Mouse (Mus musculus) embryonic facial prominence, embryonic 11.5 days (tissue): ENCODE results near the gene Rnpep. TPM values are rescaled to one million over a fixed set of nuclear protein-coding genes. Genes with fewer than 3 reads are reported as not detected.

Experiments used
- ATAC-seq: fragments of 200-750 bp; cut with Nextera tagmentation; replicated peaks from 2 replicates; pipeline ENCODE4 v1.8.0; 2017; ENCODE audit warnings: low read depth; ENCODE audit not compliant: insufficient number of reproducible peaks, low FRiP score, low TSS enrichment
- DNase-seq: peaks from one replicate; pipeline ENCODE4 v3.0.0-alpha.2; 2015; ENCODE audit warnings: low spot score
- H3K27ac ChIP-seq: fragments of 300-500 bp; sonication (generic); replicated peaks from 2 replicates; pipeline ENCODE4 v1.5.1; 2014; ENCODE audit warnings: mild to moderate bottlenecking, low read depth, low read length, control low read depth
- H3K27me3 ChIP-seq: fragments of 300-500 bp; sonication (generic); 2 replicates; pipeline ENCODE4 v1.6.1; 2014; ENCODE audit warnings: mild to moderate bottlenecking, low read length, moderate library complexity, mixed read lengths; ENCODE audit not compliant: control insufficient read depth, insufficient read depth
- H3K36me3 ChIP-seq: fragments of 300-500 bp; sonication (generic); replicated peaks from 2 replicates; pipeline ENCODE4 v1.6.1; 2014; ENCODE audit warnings: low read depth, mild to moderate bottlenecking, low read length, moderate library complexity, mixed read lengths; ENCODE audit not compliant: control insufficient read depth, insufficient read depth
- H3K4me1 ChIP-seq: fragments of 300-500 bp; sonication (generic); 2 replicates; pipeline ENCODE4 v1.6.1; 2014; ENCODE audit warnings: low read length, mixed read lengths; ENCODE audit not compliant: control insufficient read depth, insufficient read depth
- H3K4me2 ChIP-seq: fragments of 300-500 bp; sonication (generic); 2 replicates; pipeline ENCODE4 v1.6.1; 2014; ENCODE audit warnings: low read depth, mild to moderate bottlenecking, control low read depth, low read length, moderate library complexity
- H3K4me3 ChIP-seq: fragments of 300-500 bp; sonication (generic); 2 replicates; pipeline ENCODE4 v1.5.1; 2014; ENCODE audit warnings: low read depth, low read length, control low read depth
- H3K9ac ChIP-seq: fragments of 300-500 bp; sonication (generic); replicated peaks from 2 replicates; pipeline ENCODE4 v1.6.1; 2014; ENCODE audit warnings: mild to moderate bottlenecking, control low read depth, low read length
- H3K9me3 ChIP-seq: fragments of 300-500 bp; sonication (generic); replicated peaks from 2 replicates; pipeline ENCODE4 v1.6.1; 2016; ENCODE audit warnings: mild to moderate bottlenecking, low read length, inconsistent platforms, mixed read lengths; ENCODE audit not compliant: control insufficient read depth
- WGBS: fragments of 180-500 bp; shearing (Covaris S2); extraction: QIAGEN DNeasy Blood & Tissue Kit; methylation state at CpG from one replicate; pipeline ENCODE4 v1.1.7; 2014; 5-methylcytosine and 5-hydroxymethylcytosine counted together
- polyA plus RNA-seq: library from polyadenylated mRNA; unstranded; fragments of >200 nt; fragmentation: Nextera tagmentation; extraction: Ambion mirVana; gene quantifications from 2 replicates; pipeline ENCODE4 v1.2.1, GENCODE M21; 2014

Rnpep gene
- polyA plus RNA-seq, 1 experiment from 2014 or later, result 94.1 TPM

- Histone ChIP-seq H3K4me3 (no peak overlapping the region), H3K4me2 (no peak overlapping the region), H3K27me3 (no peaks in the 10 kb centered on the region), H3K36me3 (no peaks in the 10 kb centered on the region), H3K9ac (no peak overlapping the region), H3K27ac (no peak overlapping the region), H3K9me3 (no peaks in the 10 kb centered on the region), H3K4me1 (no peaks in the 10 kb centered on the region; the same call in 1 of the 2 replicates)
- DNase-seq, result no peak
- 85% methylated on average over 9 of the region's 9 CpGs for whole genome bisulfite sequencing
- no peak for ATAC-seq
Measured at GRCm38 (mm10) chr1:135213772-135214640, 69.9 kb downstream of the Rnpep start.

Other genes with a start within 250 kb of the Rnpep start
- gene Lgr6, start 178.8 kb downstream of the Rnpep start, polyA plus RNA-seq, result 0.77 and 0.93 TPM in 2 replicates
- 0.92 and 1.9 TPM in 2 replicates for gene Ptpn7, start 151.4 kb downstream of the Rnpep start, polyA plus RNA-seq
- gene Arl8a, start 137.3 kb downstream of the Rnpep start, polyA plus RNA-seq, result 44.2 and 52.2 TPM in 2 replicates
- gene Gpr37l1, start 116.4 kb downstream of the Rnpep start, polyA plus RNA-seq, result not detected in 2 replicates
- 2.9 and 3.7 TPM in 2 replicates for gene Elf3, start 25.5 kb downstream of the Rnpep start, polyA plus RNA-seq
- gene Timm17a, start 29.7 kb upstream of the Rnpep start, polyA plus RNA-seq, result 195 and 210 TPM in 2 replicates
- gene Lmod1, start 40.7 kb upstream of the Rnpep start, polyA plus RNA-seq, result 0.55 and 0.66 TPM in 2 replicates
- gene Shisa4, start 91.2 kb upstream of the Rnpep start, polyA plus RNA-seq, result 29.2 and 32.3 TPM in 2 replicates
- gene Ipo9, start 146.4 kb upstream of the Rnpep start, polyA plus RNA-seq, result 193 and 205 TPM in 2 replicates